Comparison of ENCODE assay signal across 8 mouse cellular contexts in genomic region chr2:173235435-173236332, GRCm38 (mm10). TPM values are rescaled to one million over a fixed set of nuclear protein-coding genes. Genes with fewer than 3 reads are reported as not detected.
DNase-seq lines count a peak whose midpoint lies in the region; ATAC-seq lines count a peak whose summit lies in the region.
"Had no signal": no experiment of that assay in that cellular context is flagged by ENCODE, and none has a peak within 500 bp of the region (broad histone marks: within the 10 kb centered on the region; RNA-seq: fewer than 3 reads in every experiment).

No protein-coding gene starts in this region.

- H3K4me3 ChIP-seq in forebrain, embryonic 15.5 days = no peak overlapping the region
- H3K4me3 ChIP-seq in midbrain, embryonic 15.5 days = no peak overlapping the region

- no peak overlapping the region for H3K27ac ChIP-seq in forebrain, embryonic 15.5 days (replicated peaks)
- H3K27ac ChIP-seq in midbrain, embryonic 15.5 days = 0 out of 2 replicates have a peak overlapping the region, but pooled peaks have one; percentile 43

- H3K9me3 ChIP-seq in forebrain, embryonic 15.5 days = no peaks in the 10 kb centered on the region
- H3K9me3 ChIP-seq in midbrain, embryonic 15.5 days = no peaks in the 10 kb centered on the region

- WGBS in forebrain, embryonic 15.5 days = 47% methylated on average over 8 of the region's 8 CpGs
- WGBS in midbrain, embryonic 15.5 days = 43% methylated on average over 8 of the region's 8 CpGs

- H3K9ac ChIP-seq in forebrain, embryonic 15.5 days (replicated peaks) = 0 out of 2 replicates have a peak overlapping the region, but pooled peaks have one; percentile 1
- no peak overlapping the region for H3K9ac ChIP-seq in midbrain, embryonic 15.5 days

- H3K27me3 ChIP-seq in forebrain, embryonic 15.5 days = no peaks in the 10 kb centered on the region
- no peaks in the 10 kb centered on the region for H3K27me3 ChIP-seq in midbrain, embryonic 15.5 days (replicated peaks)

- DNase-seq in kidney, postnatal 14 days = peak; percentile 66
- no peak for DNase-seq in kidney, adult 9 months
- no peak for DNase-seq in adrenal gland, postnatal 36 days
- no peak for DNase-seq in thymus, postnatal 36 days
- DNase-seq: cerebellum, postnatal 25 days had no signal

- peaks cover 67% of the 10 kb centered on the region for H3K4me1 ChIP-seq in forebrain, embryonic 15.5 days
- peaks cover 64% of the 10 kb centered on the region for H3K4me1 ChIP-seq in midbrain, embryonic 15.5 days

- ATAC-seq in activated CD4-positive, CD25-positive, alpha-beta regulatory T cell, adult 4 months = peak; percentile 57
- peak; percentile 7; the same call in 1 of the 2 replicates for ATAC-seq in forebrain, embryonic 15.5 days (replicated peaks)
- ATAC-seq in midbrain, embryonic 15.5 days (replicated peaks) = 0 out of 2 replicates have a peak, but pooled peaks have one; percentile 9

- peaks cover 18% of the 10 kb centered on the region for H3K36me3 ChIP-seq in forebrain, embryonic 15.5 days
- H3K36me3 ChIP-seq in midbrain, embryonic 15.5 days (replicated peaks) = no peaks in the 10 kb centered on the region

- no peak overlapping the region for H3K4me2 ChIP-seq in forebrain, embryonic 15.5 days (replicated peaks)
- H3K4me2 ChIP-seq in midbrain, embryonic 15.5 days = no peak overlapping the region

RNA-seq across cellular contexts. Expression of gene Zbp1, which starts 17.0 kb away (rescaled TPM):
- polyA plus RNA-seq in activated CD4-positive, CD25-positive, alpha-beta regulatory T cell, adult 4 months (2017; shearing (Covaris generic)) = 100 to 1,000 TPM; 118 to 141 TPM
- 0.11 and 0.23 TPM in 2 replicates for polyA plus RNA-seq in forebrain, embryonic 15.5 days (2015; fragmentation: Nextera tagmentation; extraction: Ambion mirVana)
- polyA plus RNA-seq in midbrain, embryonic 15.5 days (2015; fragmentation: Nextera tagmentation; extraction: Ambion mirVana) = 0.22 and 1.1 TPM in 2 replicates
- 1 to 10 TPM; 1.6 to 4.9 TPM for total RNA-seq in adrenal gland, postnatal 36 days (2021)

RNA-seq across cellular contexts. Expression of gene Pmepa1, which starts 40.6 kb away (rescaled TPM):
- 10 to 100 TPM in 1 of 2 experiments, 1 to 10 TPM in 1; 8.8 to 12.2 TPM for polyA plus RNA-seq in activated CD4-positive, CD25-positive, alpha-beta regulatory T cell, adult 4 months (2017; shearing (Covaris generic))
- 6.8 and 7.5 TPM in 2 replicates for polyA plus RNA-seq in forebrain, embryonic 15.5 days (2015; fragmentation: Nextera tagmentation; extraction: Ambion mirVana)
- 4.1 and 4.6 TPM in 2 replicates for polyA plus RNA-seq in midbrain, embryonic 15.5 days (2015; fragmentation: Nextera tagmentation; extraction: Ambion mirVana)
- 10 to 100 TPM; 54.8 to 55.5 TPM for total RNA-seq in adrenal gland, postnatal 36 days (2021)

Comparison
In these comparisons a context has a peak if more than half of its experiments do, and no peak if none do; other contexts are left out.
1. ATAC-seq: peak in every context shown above with its lines; median percentile 57 in activated CD4-positive, CD25-positive, alpha-beta regulatory T cell, adult 4 months; 9 in midbrain, embryonic 15.5 days; 7 in forebrain, embryonic 15.5 days.
2. RNA of gene Zbp1, which starts 17.0 kb away (polyA plus RNA-seq): 118 to 141 TPM in activated CD4-positive, CD25-positive, alpha-beta regulatory T cell, adult 4 months; 0.11 to 0.23 TPM in forebrain, embryonic 15.5 days and 0.22 to 1.1 TPM in midbrain, embryonic 15.5 days; every median in the first group is over 10 times any median in the second.